Mouse (Mus musculus) cerebellum, adult 11 months (tissue): ENCODE data around the gene Slc33a1.

ENCODE experiments used
- DNase-seq: peaks from one replicate; pipeline ENCODE4 v3.0.0; 2022

Slc33a1 gene

DNA sequence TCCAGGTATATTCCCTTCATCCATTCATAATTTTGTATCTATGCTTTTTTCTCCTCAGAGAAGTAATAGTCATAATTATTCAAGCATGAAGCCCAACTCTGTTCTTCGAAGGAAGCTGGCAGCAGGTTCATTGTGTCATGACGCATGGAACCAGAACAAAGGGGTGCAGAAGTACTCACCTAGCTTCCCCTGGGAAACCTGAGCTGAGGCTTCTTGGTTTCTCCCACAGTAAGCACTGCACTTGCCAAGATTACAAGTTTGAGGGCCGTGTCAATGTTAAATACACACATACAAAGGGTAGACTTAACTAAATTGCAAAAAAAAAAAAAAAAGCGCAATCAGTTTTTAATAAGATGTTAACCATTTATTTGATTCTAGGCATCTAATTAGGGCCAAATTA lies 68.3 kb downstream of the Slc33a1 start:
- no peak for DNase-seq

GRCm38 (mm10) chr3:63895786-63896185 lies 68.8 kb downstream of the Slc33a1 start:
- DNase-seq: no peak

DNA sequence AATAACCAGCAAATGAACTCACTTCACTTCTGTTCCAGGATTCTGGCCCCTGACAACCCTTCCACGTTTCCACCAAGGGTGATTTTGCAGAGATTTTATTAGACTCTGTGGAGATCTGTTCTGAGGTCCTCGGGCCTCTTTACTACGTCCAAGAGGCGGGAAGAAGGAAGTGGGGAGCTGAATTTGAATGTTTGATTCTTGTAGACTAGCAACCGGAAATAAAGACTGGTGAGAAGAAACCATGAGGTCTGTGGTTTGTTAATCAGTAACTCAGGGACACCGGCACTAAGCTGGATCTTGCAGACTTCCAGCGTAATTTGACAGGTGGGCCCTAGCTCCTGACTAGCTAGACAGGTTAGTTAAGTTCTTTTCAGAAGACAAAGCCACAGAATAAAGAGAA lies 70.9 kb downstream of the Slc33a1 start:
- DNase-seq: no peak

GRCm38 (mm10) chr3:63892154-63892553 lies 72.4 kb downstream of the Slc33a1 start:
- DNase-seq: no peak
